Mouse (Mus musculus) myocyte (in vitro differentiated cells): ENCODE results near the gene Dus4l.

Experiments used
- E2F4 ChIP-seq: IDR thresholded peaks from one replicate; pipeline ENCODE4 v1.6.1; 2011; ENCODE audit warnings: mild to moderate bottlenecking, control low read depth, moderate library complexity; ENCODE audit not compliant: insufficient read depth
- MAX ChIP-seq: IDR thresholded peaks from one replicate; pipeline ENCODE4 v1.6.1; 2011; ENCODE audit warnings: low read depth, mild to moderate bottlenecking, control low read depth
- MYOD1 ChIP-seq, 3 experiments: IDR thresholded peaks; one replicate each; pipeline ENCODE4 v1.6.1; 2011; ENCODE audit warnings: control low read depth in 2 of 3, low read depth in 2 of 3, mild to moderate bottlenecking in 2 of 3, moderate library complexity in 1 of 3; ENCODE audit not compliant: insufficient read length in 2 of 3, control insufficient read depth in 1 of 3
- POLR2A ChIP-seq: IDR thresholded peaks from one replicate; pipeline ENCODE4 v1.6.1; 2011; ENCODE audit warnings: low read depth, mild to moderate bottlenecking, control low read depth, moderate library complexity; ENCODE audit not compliant: insufficient read length
- POLR2AphosphoS2 ChIP-seq: IDR thresholded peaks from one replicate; pipeline ENCODE4 v1.6.1; 2011; ENCODE audit warnings: low read depth, control low read depth; ENCODE audit not compliant: insufficient read length
- SRF ChIP-seq: IDR thresholded peaks from one replicate; pipeline ENCODE4 v1.6.1; 2011; ENCODE audit warnings: low read depth; ENCODE audit not compliant: control insufficient read depth, insufficient read length
- TCF12 ChIP-seq: IDR thresholded peaks from one replicate; pipeline ENCODE4 v1.6.1; 2011; ENCODE audit warnings: mild to moderate bottlenecking, control low read depth; ENCODE audit not compliant: poor library complexity, insufficient read depth, severe bottlenecking
- USF1 ChIP-seq: IDR thresholded peaks from one replicate; pipeline ENCODE4 v1.6.1; 2011; ENCODE audit warnings: low read depth, mild to moderate bottlenecking, control low read depth, moderate library complexity

DNA sequence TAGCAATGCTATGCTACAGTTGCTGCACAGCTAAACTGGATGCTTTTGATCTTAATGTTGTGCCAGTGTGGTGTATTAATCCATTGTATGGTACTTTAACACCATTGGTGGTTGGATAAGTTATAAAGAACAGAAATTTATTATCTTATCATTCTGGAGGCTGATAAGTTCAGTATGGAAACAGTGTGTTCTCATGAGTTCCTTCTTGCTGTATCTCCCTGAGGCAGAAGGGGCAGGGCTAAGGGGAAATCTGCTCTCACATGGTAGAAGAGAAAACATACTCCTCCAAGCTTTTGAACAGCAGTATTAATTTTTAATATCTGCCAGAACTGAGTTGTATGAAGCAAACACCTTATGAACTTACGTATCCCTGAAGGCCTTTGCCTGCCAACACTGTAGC, 38.7 kb upstream of the Dus4l start:
- TF ChIP-seq MAX, result no peak
- TF ChIP-seq POLR2A, result no peak
- no peak for TF ChIP-seq MYOD1 (IDR thresholded peaks at IDR 0.05; ENCODE audit: control insufficient read depth in 1 of 3, insufficient read length in 2 of 3, low read depth in 2 of 3)
- TF ChIP-seq USF1, result no peak
- TF ChIP-seq SRF, result no peak
- TF ChIP-seq POLR2AphosphoS2, result no peak
- no peak for TF ChIP-seq TCF12
- no peak for TF ChIP-seq E2F4
